In the genomic region with DNA sequence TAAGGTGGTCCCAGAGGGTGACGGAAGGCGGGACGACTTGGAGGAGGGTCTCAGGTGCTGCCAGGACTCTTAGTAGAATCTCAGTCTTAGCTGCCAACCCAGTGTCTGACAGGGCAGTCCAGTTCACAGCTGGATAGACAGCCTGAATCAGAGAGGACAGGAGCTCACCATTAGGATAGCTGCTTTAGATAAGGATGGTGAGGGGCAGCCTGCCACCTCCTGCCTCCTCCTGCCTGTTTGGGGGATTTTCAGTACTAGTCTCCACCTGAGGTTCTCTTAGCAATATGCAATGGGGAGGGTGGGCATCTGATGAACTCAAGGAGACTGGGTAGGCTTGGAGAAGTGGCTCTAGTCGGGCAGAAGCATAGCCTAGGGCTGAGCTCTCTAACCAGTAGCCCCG, we compare ENCODE assay signal across 8 mouse cellular contexts. TPM values are rescaled to one million over a fixed set of nuclear protein-coding genes. Genes with fewer than 3 reads are reported as not detected.
DNase-seq lines count a peak whose midpoint lies in the region; ATAC-seq lines count a peak whose summit lies in the region.

No protein-coding gene starts in this region.

- H3K27ac ChIP-seq in neural tube, embryonic 11.5 days (ENCODE audit: low read depth, low read length) = no peak overlapping the region
- no peak overlapping the region for H3K27ac ChIP-seq in forebrain, embryonic 11.5 days (ENCODE audit: low read depth, low read length)
- H3K27ac ChIP-seq in limb, embryonic 15.5 days = no peak overlapping the region
- H3K27ac ChIP-seq in stomach, embryonic 16.5 days (ENCODE audit: low read length) = no peak overlapping the region

- H3K4me3 ChIP-seq in neural tube, embryonic 11.5 days (ENCODE audit: low read depth, low read length) = peak overlapping the region; percentile 80
- peak overlapping the region; percentile 88 for H3K4me3 ChIP-seq in forebrain, embryonic 11.5 days (ENCODE audit: low read depth, low read length)
- peak overlapping the region; percentile 87 for H3K4me3 ChIP-seq in limb, embryonic 15.5 days
- peak overlapping the region; percentile 88 for H3K4me3 ChIP-seq in stomach, embryonic 16.5 days (replicated peaks; ENCODE audit: low read length)

- peak overlapping the region; percentile 93 for H3K4me2 ChIP-seq in neural tube, embryonic 11.5 days (ENCODE audit: low read depth)
- H3K4me2 ChIP-seq in forebrain, embryonic 11.5 days (ENCODE audit: low read depth, low read length, severe bottlenecking) = peak overlapping the region; percentile 94
- H3K4me2 ChIP-seq in limb, embryonic 15.5 days = peak overlapping the region; percentile 72
- H3K4me2 ChIP-seq in stomach, embryonic 16.5 days (ENCODE audit: low read depth, low read length) = peak overlapping the region; percentile 66

- no peaks in the 10 kb centered on the region; the same call in 1 of the 2 replicates for H3K36me3 ChIP-seq in neural tube, embryonic 11.5 days (ENCODE audit: control insufficient read depth, insufficient read depth, low read length)
- no peaks in the 10 kb centered on the region for H3K36me3 ChIP-seq in forebrain, embryonic 11.5 days (ENCODE audit: control insufficient read depth, insufficient read depth, low read length)
- peaks cover 9% of the 10 kb centered on the region for H3K36me3 ChIP-seq in limb, embryonic 15.5 days
- H3K36me3 ChIP-seq in stomach, embryonic 16.5 days (ENCODE audit: control insufficient read depth, insufficient read depth, low read length) = no peaks in the 10 kb centered on the region

- DNase-seq in neural tube, embryonic 11.5 days (ENCODE audit: low spot score) = no peak
- no peak for DNase-seq in neural tube, embryonic 10.5 days (ENCODE audit: extremely low spot score, low spot score)
- no peak for DNase-seq in forebrain, embryonic 11.5 days (ENCODE audit: low spot score)
- no peak for DNase-seq in embryo, embryonic 11 days
- no peak for DNase-seq in adrenal gland, adult 18-20 months (ENCODE audit: low spot score in 2 of 2)

- H3K27me3 ChIP-seq in neural tube, embryonic 11.5 days (ENCODE audit: control insufficient read depth, insufficient read depth, low read length) = no peaks in the 10 kb centered on the region
- H3K27me3 ChIP-seq in forebrain, embryonic 11.5 days (ENCODE audit: control insufficient read depth, insufficient read depth, low read length) = no peaks in the 10 kb centered on the region
- H3K27me3 ChIP-seq in limb, embryonic 15.5 days = no peaks in the 10 kb centered on the region
- H3K27me3 ChIP-seq in stomach, embryonic 16.5 days (ENCODE audit: control insufficient read depth, insufficient read depth, low read length) = no peaks in the 10 kb centered on the region

- ATAC-seq in neural tube, embryonic 11.5 days (ENCODE audit: insufficient read depth, low FRiP score, low TSS enrichment) = no peak
- ATAC-seq in forebrain, embryonic 11.5 days (replicated peaks; ENCODE audit: low FRiP score) = no peak
- no peak for ATAC-seq in limb, embryonic 15.5 days (ENCODE audit: insufficient number of reproducible peaks, low FRiP score, low TSS enrichment, low read depth)
- ATAC-seq in stomach, embryonic 16.5 days (ENCODE audit: insufficient read depth, low FRiP score) = no peak
- ATAC-seq in megakaryocyte-erythroid progenitor cell, adult 5-6 weeks (replicated peaks; ENCODE audit: low FRiP score, low TSS enrichment, poor library complexity, severe bottlenecking) = no peak

- no peaks in the 10 kb centered on the region for H3K9me3 ChIP-seq in neural tube, embryonic 11.5 days (ENCODE audit: control insufficient read depth, low read length)
- H3K9me3 ChIP-seq in forebrain, embryonic 11.5 days (ENCODE audit: control insufficient read depth, low read length) = no peaks in the 10 kb centered on the region
- no peaks in the 10 kb centered on the region for H3K9me3 ChIP-seq in limb, embryonic 15.5 days
- no peaks in the 10 kb centered on the region for H3K9me3 ChIP-seq in stomach, embryonic 16.5 days (replicated peaks; ENCODE audit: control insufficient read depth, low read length)

- 52% methylated on average over 5 of the region's 5 CpGs for WGBS in neural tube, embryonic 11.5 days
- WGBS in forebrain, embryonic 11.5 days = 47% methylated on average over 5 of the region's 5 CpGs
- 50% methylated on average over 5 of the region's 5 CpGs for WGBS in limb, embryonic 15.5 days
- WGBS in stomach, embryonic 16.5 days = 50% methylated on average over 5 of the region's 5 CpGs

- peak overlapping the region; percentile 94 for H3K9ac ChIP-seq in neural tube, embryonic 11.5 days (ENCODE audit: low read length)
- peak overlapping the region; percentile 96; the same call in 1 of the 2 replicates for H3K9ac ChIP-seq in forebrain, embryonic 11.5 days (ENCODE audit: low read length)
- H3K9ac ChIP-seq in limb, embryonic 15.5 days = peak overlapping the region; percentile 89; the same call in 1 of the 2 replicates
- peak overlapping the region; percentile 98 for H3K9ac ChIP-seq in stomach, embryonic 16.5 days (ENCODE audit: low read length)

- peaks cover 17% of the 10 kb centered on the region for H3K4me1 ChIP-seq in neural tube, embryonic 11.5 days (ENCODE audit: control insufficient read depth, insufficient read depth, low read length)
- peaks cover 16% of the 10 kb centered on the region for H3K4me1 ChIP-seq in forebrain, embryonic 11.5 days (replicated peaks; ENCODE audit: control insufficient read depth, insufficient read depth, low read length)
- H3K4me1 ChIP-seq in limb, embryonic 15.5 days = peaks cover 50% of the 10 kb centered on the region
- peaks cover 21% of the 10 kb centered on the region for H3K4me1 ChIP-seq in stomach, embryonic 16.5 days (ENCODE audit: control insufficient read depth, insufficient read depth, low read length)

RNA-seq across cellular contexts. Expression of a gene that starts 0.9 kb away (rescaled TPM):
- polyA plus RNA-seq in neural tube, embryonic 11.5 days (2014; fragmentation: Nextera tagmentation; extraction: Ambion mirVana) = 27.4 and 29.1 TPM in 2 replicates
- polyA plus RNA-seq in forebrain, embryonic 11.5 days (2014; fragmentation: Nextera tagmentation; extraction: Ambion mirVana) = 25.8 and 30.0 TPM in 2 replicates
- 23.9 and 37.6 TPM in 2 replicates for polyA plus RNA-seq in limb, embryonic 15.5 days (2015; fragmentation: Nextera tagmentation; extraction: Ambion mirVana)
- polyA plus RNA-seq in stomach, embryonic 16.5 days (2015; fragmentation: Nextera tagmentation; extraction: Ambion mirVana) = 27.7 and 29.0 TPM in 2 replicates
- total RNA-seq in adrenal gland, adult 18-20 months (2021) = 100 to 1,000 TPM; 175 to 243 TPM
- 24.3 and 29.2 TPM in 2 replicates for total RNA-seq in megakaryocyte-erythroid progenitor cell, adult 5-6 weeks (2014; fragmentation: Nextera tagmentation)
- total RNA-seq in megakaryocyte-erythroid progenitor cell, adult 5-6 weeks (2017) = 11.2 and 16.0 TPM in 2 replicates

RNA-seq across cellular contexts. Expression of a gene that starts 1.2 kb away (rescaled TPM):
- 63.2 and 64.2 TPM in 2 replicates for polyA plus RNA-seq in neural tube, embryonic 11.5 days (2014; fragmentation: Nextera tagmentation; extraction: Ambion mirVana)
- 90.0 and 94.5 TPM in 2 replicates for polyA plus RNA-seq in forebrain, embryonic 11.5 days (2014; fragmentation: Nextera tagmentation; extraction: Ambion mirVana)
- 137 and 149 TPM in 2 replicates for polyA plus RNA-seq in limb, embryonic 15.5 days (2015; fragmentation: Nextera tagmentation; extraction: Ambion mirVana)
- polyA plus RNA-seq in stomach, embryonic 16.5 days (2015; fragmentation: Nextera tagmentation; extraction: Ambion mirVana) = 138 and 146 TPM in 2 replicates
- 100 to 1,000 TPM; 134 to 138 TPM for total RNA-seq in adrenal gland, adult 18-20 months (2021)
- total RNA-seq in megakaryocyte-erythroid progenitor cell, adult 5-6 weeks (2014; fragmentation: Nextera tagmentation) = 228 and 237 TPM in 2 replicates
- total RNA-seq in megakaryocyte-erythroid progenitor cell, adult 5-6 weeks (2017) = 74.1 and 93.5 TPM in 2 replicates

RNA-seq across cellular contexts. Expression of a gene that starts 22.6 kb away (rescaled TPM):
- polyA plus RNA-seq in neural tube, embryonic 11.5 days (2014; fragmentation: Nextera tagmentation; extraction: Ambion mirVana) = 48.6 and 51.1 TPM in 2 replicates
- 47.9 and 53.6 TPM in 2 replicates for polyA plus RNA-seq in forebrain, embryonic 11.5 days (2014; fragmentation: Nextera tagmentation; extraction: Ambion mirVana)
- polyA plus RNA-seq in limb, embryonic 15.5 days (2015; fragmentation: Nextera tagmentation; extraction: Ambion mirVana) = 35.5 and 35.8 TPM in 2 replicates
- polyA plus RNA-seq in stomach, embryonic 16.5 days (2015; fragmentation: Nextera tagmentation; extraction: Ambion mirVana) = 39.0 and 45.8 TPM in 2 replicates
- 10 to 100 TPM; 13.2 to 15.2 TPM for total RNA-seq in adrenal gland, adult 18-20 months (2021)
- total RNA-seq in megakaryocyte-erythroid progenitor cell, adult 5-6 weeks (2014; fragmentation: Nextera tagmentation) = 24.0 and 29.0 TPM in 2 replicates
- total RNA-seq in megakaryocyte-erythroid progenitor cell, adult 5-6 weeks (2017) = 16.3 and 19.7 TPM in 2 replicates

RNA-seq across cellular contexts. Expression of a gene that starts 50.6 kb away (rescaled TPM):
- polyA plus RNA-seq in neural tube, embryonic 11.5 days (2014; fragmentation: Nextera tagmentation; extraction: Ambion mirVana) = 23.2 and 27.5 TPM in 2 replicates
- polyA plus RNA-seq in forebrain, embryonic 11.5 days (2014; fragmentation: Nextera tagmentation; extraction: Ambion mirVana) = 26.3 and 26.6 TPM in 2 replicates
- polyA plus RNA-seq in limb, embryonic 15.5 days (2015; fragmentation: Nextera tagmentation; extraction: Ambion mirVana) = 23.3 and 23.9 TPM in 2 replicates
- polyA plus RNA-seq in stomach, embryonic 16.5 days (2015; fragmentation: Nextera tagmentation; extraction: Ambion mirVana) = 26.2 and 26.3 TPM in 2 replicates
- 100 to 1,000 TPM in 1 of 2 experiments, 10 to 100 TPM in 1; 83.1 to 102 TPM for total RNA-seq in adrenal gland, adult 18-20 months (2021)
- total RNA-seq in megakaryocyte-erythroid progenitor cell, adult 5-6 weeks (2014; fragmentation: Nextera tagmentation) = 17.8 and 35.0 TPM in 2 replicates
- total RNA-seq in megakaryocyte-erythroid progenitor cell, adult 5-6 weeks (2017) = 8.0 and 11.4 TPM in 2 replicates

RNA-seq across cellular contexts. Expression of a gene that starts 55.5 kb away (rescaled TPM):
- polyA plus RNA-seq in neural tube, embryonic 11.5 days (2014; fragmentation: Nextera tagmentation; extraction: Ambion mirVana) = 58.2 and 61.6 TPM in 2 replicates
- polyA plus RNA-seq in forebrain, embryonic 11.5 days (2014; fragmentation: Nextera tagmentation; extraction: Ambion mirVana) = 69.4 and 72.9 TPM in 2 replicates
- 87.5 and 88.5 TPM in 2 replicates for polyA plus RNA-seq in limb, embryonic 15.5 days (2015; fragmentation: Nextera tagmentation; extraction: Ambion mirVana)
- 107 and 118 TPM in 2 replicates for polyA plus RNA-seq in stomach, embryonic 16.5 days (2015; fragmentation: Nextera tagmentation; extraction: Ambion mirVana)
- 10 to 100 TPM; 88.6 to 92.1 TPM for total RNA-seq in adrenal gland, adult 18-20 months (2021)
- total RNA-seq in megakaryocyte-erythroid progenitor cell, adult 5-6 weeks (2014; fragmentation: Nextera tagmentation) = 47.0 and 48.4 TPM in 2 replicates
- total RNA-seq in megakaryocyte-erythroid progenitor cell, adult 5-6 weeks (2017) = 25.7 and 28.5 TPM in 2 replicates
